Mouse (Mus musculus): Measurements from ENCODE around the gene Nav2. TPM values are rescaled to one million over a fixed set of nuclear protein-coding genes. Genes with fewer than 3 reads are reported as not detected.
A peak's percentile ranks its signal among the peaks of the same experiment; 100 is the strongest.

Gene Nav2
- total and polyA plus RNA-seq, 2 experiments from 2014 or later, result 16.3 to 44.0 TPM

DNA sequence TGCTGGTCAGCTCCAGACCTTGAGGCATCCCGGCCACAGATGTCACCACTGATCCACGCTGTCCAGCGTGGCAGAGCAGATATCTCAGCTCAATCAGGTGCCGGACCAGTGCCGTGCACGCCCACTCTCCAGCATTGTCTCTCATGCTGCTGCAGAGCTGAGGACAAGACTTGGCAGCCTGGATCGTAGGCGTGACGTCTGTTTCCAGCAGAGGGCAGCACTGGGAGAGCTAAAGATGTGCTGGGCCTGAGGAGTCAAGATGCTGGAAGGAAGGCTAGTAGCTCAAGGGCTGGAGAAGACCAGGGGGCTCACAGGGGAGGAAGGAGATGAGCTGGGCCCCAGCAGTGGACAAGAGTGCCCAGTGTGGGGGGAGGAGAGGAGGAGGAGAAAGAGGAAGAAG, 341.5 kb downstream of the Nav2 start:
- Histone ChIP-seq H3K4me3 (ENCODE audit: low read depth, low read length) (peak overlapping the region; percentile 68), H3K4me1 (ENCODE audit: insufficient read depth) (peaks cover 18% of the 10 kb centered on the region), H3K9ac (peak overlapping the region; percentile 46), H3K27me3 (ENCODE audit: insufficient read depth, low read length) (no peaks in the 10 kb centered on the region), H3K9me3 (ENCODE audit: low read length) (no peaks in the 10 kb centered on the region), H3K27ac (ENCODE audit: low read depth, low read length) (no peak overlapping the region), H3K36me3 (ENCODE audit: insufficient read depth) (no peaks in the 10 kb centered on the region), H3K4me2 (ENCODE audit: low read depth) (peak overlapping the region; percentile 87)
- peak; percentile 97 for TF ChIP-seq CTCF (IDR thresholded peaks at IDR 0.05; ENCODE audit: low read depth)
- 5% methylated on average over 9 of the region's 9 CpGs for WGBS
- ATAC-seq (0 out of 2 replicates have a peak, but pooled peaks have one; percentile 4), DNase-seq (peak; percentile 93)

DNA sequence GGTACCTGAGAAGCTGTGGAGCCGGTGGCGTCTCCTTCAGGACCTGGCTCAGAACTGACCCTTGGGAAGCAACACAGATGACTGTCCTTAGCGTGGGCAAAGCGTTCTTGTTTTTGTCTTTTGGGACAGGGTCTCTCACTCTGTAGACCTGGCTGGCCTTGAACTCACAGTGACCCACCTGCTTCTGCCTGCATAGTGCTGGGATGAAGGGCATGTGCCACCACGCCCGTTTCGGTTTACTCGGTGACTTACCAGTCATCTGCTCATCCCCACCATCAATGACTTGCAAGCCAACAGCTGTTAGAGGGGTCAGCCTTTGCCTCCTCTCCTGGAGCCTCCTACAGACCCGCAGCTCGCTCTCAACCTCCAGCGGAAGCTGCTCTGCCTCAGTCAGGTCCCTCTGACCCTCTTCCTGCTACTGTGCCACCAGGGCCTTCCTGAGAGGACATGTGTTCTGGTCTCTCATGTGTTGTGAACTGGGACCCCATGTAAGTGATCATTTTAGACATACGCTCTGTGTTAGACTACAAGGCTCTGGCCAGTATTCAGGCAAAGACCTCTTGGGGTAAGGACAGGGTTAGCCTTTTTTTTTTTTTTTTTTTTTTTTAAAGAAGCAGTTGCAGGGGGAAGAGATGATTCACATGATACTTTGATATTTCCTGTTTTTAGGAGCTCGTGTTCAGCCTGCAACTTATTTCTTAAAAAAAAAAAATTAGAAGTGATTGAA, 342.2 kb downstream of the Nav2 start:
- no peak for TF ChIP-seq CTCF (IDR thresholded peaks at IDR 0.05; ENCODE audit: low read depth)
- WGBS, result 92% methylated on average over 13 of the region's 13 CpGs
- no peaks in the 10 kb centered on the region for H3K27me3 ChIP-seq (ENCODE audit: insufficient read depth, low read length)
- H3K4me2 ChIP-seq (ENCODE audit: low read depth), result peak overlapping the region; percentile 87
- H3K9me3 ChIP-seq (ENCODE audit: low read length), result no peaks in the 10 kb centered on the region
- DNase-seq (no peak), ATAC-seq (no peak)
- H3K4me3 ChIP-seq (ENCODE audit: low read depth, low read length), result 0 out of 2 replicates have a peak overlapping the region, but pooled peaks have one; percentile 68
- H3K4me1 ChIP-seq (ENCODE audit: insufficient read depth), result peaks cover 14% of the 10 kb centered on the region; the same call in 1 of the 2 replicates
- H3K36me3 ChIP-seq (ENCODE audit: insufficient read depth), result 0 out of 2 replicates have a peak, but pooled peaks cover 2% of the 10 kb centered on the region
- H3K9ac ChIP-seq, result no peak overlapping the region; the same call in 1 of the 2 replicates
- H3K27ac ChIP-seq (ENCODE audit: low read depth, low read length), result no peak overlapping the region

DNA sequence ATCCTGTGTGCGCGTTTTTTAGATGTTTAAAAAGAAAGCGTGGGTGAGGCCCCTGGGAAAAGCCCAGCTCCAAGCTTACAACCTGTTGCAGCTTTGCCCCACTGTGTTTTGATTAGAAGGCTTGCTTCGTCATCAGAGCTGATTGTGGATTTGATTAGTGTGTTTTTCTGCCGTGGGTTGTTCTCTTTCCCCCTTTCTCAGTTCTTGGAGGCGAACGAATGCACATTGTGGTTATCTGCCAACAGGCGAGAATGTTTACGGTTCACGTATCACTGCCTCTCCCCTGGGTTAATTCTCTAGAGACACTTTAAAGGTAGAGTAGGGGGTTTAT, 342.8 kb downstream of the Nav2 start:
- Histone ChIP-seq H3K36me3 (ENCODE audit: insufficient read depth) (0 out of 2 replicates have a peak, but pooled peaks cover 3% of the 10 kb centered on the region), H3K4me2 (ENCODE audit: low read depth) (peak overlapping the region; percentile 15; the same call in 1 of the 2 replicates), H3K27ac (ENCODE audit: low read depth, low read length) (no peak overlapping the region), H3K4me3 (ENCODE audit: low read depth, low read length) (no peak overlapping the region), H3K9me3 (ENCODE audit: low read length) (no peaks in the 10 kb centered on the region), H3K9ac (no peak overlapping the region), H3K27me3 (ENCODE audit: insufficient read depth, low read length) (no peaks in the 10 kb centered on the region), H3K4me1 (ENCODE audit: insufficient read depth) (peaks cover 14% of the 10 kb centered on the region; the same call in 1 of the 2 replicates)
- ATAC-seq, result no peak
- TF ChIP-seq CTCF (IDR thresholded peaks at IDR 0.05; ENCODE audit: low read depth), result no peak
- DNase-seq, result no peak
- 55% methylated on average over 10 of the region's 10 CpGs for WGBS

DNA sequence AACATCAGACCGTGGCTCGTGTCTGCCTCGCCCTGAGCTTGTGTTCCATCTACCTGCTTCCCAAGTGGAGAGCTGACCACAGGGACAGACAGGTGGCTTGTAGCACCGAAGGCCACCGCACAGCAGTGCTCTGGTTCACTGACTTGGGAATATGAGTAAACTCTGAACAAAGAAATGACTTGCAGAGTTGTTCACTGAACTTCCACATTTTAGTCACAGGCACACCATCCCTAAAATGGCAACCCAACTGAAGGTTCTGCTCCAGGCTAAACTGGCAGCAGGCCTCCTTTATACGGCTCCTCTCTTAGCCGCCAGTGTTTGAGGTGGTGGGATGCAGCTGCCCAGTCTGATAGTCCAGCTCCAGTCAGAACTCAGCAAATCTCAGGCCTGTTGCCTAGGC, 343.9 kb downstream of the Nav2 start:
- no peaks in the 10 kb centered on the region for H3K27me3 ChIP-seq (ENCODE audit: insufficient read depth, low read length)
- DNase-seq, result no peak
- WGBS, result 89% methylated on average over 7 of the region's 7 CpGs
- no peak for TF ChIP-seq CTCF (IDR thresholded peaks at IDR 0.05; ENCODE audit: low read depth)
- no peak overlapping the region for H3K9ac ChIP-seq
- 0 out of 2 replicates have a peak, but pooled peaks cover 3% of the 10 kb centered on the region for H3K36me3 ChIP-seq (ENCODE audit: insufficient read depth)
- H3K4me3 ChIP-seq (ENCODE audit: low read depth, low read length), result no peak overlapping the region
- ATAC-seq, result no peak
- H3K27ac ChIP-seq (ENCODE audit: low read depth, low read length), result no peak overlapping the region
- peaks cover 14% of the 10 kb centered on the region; the same call in 1 of the 2 replicates for H3K4me1 ChIP-seq (ENCODE audit: insufficient read depth)
- H3K9me3 ChIP-seq (ENCODE audit: low read length), result no peaks in the 10 kb centered on the region
- H3K4me2 ChIP-seq (ENCODE audit: low read depth), result no peak overlapping the region

DNA sequence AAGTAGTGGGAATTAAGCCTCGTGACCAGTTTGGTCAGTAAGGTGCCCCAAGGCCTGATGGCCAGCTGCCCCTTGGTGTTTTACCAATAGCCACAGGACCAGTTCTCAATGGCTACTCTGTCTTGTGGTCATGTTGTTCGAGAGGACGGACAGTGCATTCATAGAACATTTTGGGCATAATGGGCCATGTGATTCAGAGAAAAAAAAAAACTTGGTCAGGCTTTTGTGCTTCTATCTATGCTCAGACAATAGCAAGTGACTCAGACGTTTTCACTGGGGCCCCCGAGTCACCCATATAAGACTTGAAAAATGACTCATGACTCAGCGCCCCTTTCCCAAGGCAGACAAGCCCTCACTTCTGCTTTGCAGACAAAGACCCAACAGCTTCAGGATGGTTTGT, 344.4 kb downstream of the Nav2 start:
- Histone ChIP-seq H3K4me1 (ENCODE audit: insufficient read depth) (peaks cover 12% of the 10 kb centered on the region; the same call in 1 of the 2 replicates), H3K27ac (ENCODE audit: low read depth, low read length) (no peak overlapping the region), H3K4me2 (ENCODE audit: low read depth) (no peak overlapping the region), H3K9ac (no peak overlapping the region), H3K27me3 (ENCODE audit: insufficient read depth, low read length) (no peaks in the 10 kb centered on the region), H3K9me3 (ENCODE audit: low read length) (no peaks in the 10 kb centered on the region), H3K4me3 (ENCODE audit: low read depth, low read length) (no peak overlapping the region), H3K36me3 (ENCODE audit: insufficient read depth) (0 out of 2 replicates have a peak, but pooled peaks cover 3% of the 10 kb centered on the region)
- no peak for TF ChIP-seq CTCF (IDR thresholded peaks at IDR 0.05; ENCODE audit: low read depth)
- ATAC-seq (no peak), DNase-seq (no peak)
- WGBS, result 58% methylated on average over 6 of the region's 6 CpGs

DNA sequence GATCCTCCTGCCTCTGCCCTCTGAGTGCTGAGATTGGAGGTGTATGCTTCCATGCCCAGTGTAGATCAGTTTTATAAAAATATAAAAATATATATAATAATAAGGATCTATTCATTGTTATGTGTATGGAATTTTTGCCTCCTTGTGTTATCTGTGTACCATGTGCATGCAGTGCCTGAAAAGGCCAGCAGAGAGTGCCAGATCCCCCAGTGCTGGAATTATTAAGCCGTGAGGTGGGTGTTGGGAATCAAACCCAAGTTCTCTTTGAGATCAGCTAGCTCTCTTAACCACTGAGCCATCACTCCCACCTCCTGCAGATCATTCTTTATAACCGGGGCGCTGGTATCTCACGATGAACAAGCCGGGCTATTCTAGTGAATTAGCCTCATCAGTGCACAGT, 346.5 kb downstream of the Nav2 start:
- 91% methylated on average over 5 of the region's 5 CpGs for WGBS
- peaks cover 4% of the 10 kb centered on the region; the same call in 1 of the 2 replicates for H3K4me1 ChIP-seq (ENCODE audit: insufficient read depth)
- H3K4me3 ChIP-seq (ENCODE audit: low read depth, low read length), result no peak overlapping the region
- H3K4me2 ChIP-seq (ENCODE audit: low read depth), result no peak overlapping the region
- 0 out of 2 replicates have a peak, but pooled peaks cover 3% of the 10 kb centered on the region for H3K36me3 ChIP-seq (ENCODE audit: insufficient read depth)
- H3K9me3 ChIP-seq (ENCODE audit: low read length), result no peaks in the 10 kb centered on the region
- DNase-seq (no peak), ATAC-seq (no peak)
- H3K27ac ChIP-seq (ENCODE audit: low read depth, low read length), result no peak overlapping the region
- TF ChIP-seq CTCF (IDR thresholded peaks at IDR 0.05; ENCODE audit: low read depth), result peak; percentile 51
- no peak overlapping the region for H3K9ac ChIP-seq
- H3K27me3 ChIP-seq (ENCODE audit: insufficient read depth, low read length), result no peaks in the 10 kb centered on the region

DNA sequence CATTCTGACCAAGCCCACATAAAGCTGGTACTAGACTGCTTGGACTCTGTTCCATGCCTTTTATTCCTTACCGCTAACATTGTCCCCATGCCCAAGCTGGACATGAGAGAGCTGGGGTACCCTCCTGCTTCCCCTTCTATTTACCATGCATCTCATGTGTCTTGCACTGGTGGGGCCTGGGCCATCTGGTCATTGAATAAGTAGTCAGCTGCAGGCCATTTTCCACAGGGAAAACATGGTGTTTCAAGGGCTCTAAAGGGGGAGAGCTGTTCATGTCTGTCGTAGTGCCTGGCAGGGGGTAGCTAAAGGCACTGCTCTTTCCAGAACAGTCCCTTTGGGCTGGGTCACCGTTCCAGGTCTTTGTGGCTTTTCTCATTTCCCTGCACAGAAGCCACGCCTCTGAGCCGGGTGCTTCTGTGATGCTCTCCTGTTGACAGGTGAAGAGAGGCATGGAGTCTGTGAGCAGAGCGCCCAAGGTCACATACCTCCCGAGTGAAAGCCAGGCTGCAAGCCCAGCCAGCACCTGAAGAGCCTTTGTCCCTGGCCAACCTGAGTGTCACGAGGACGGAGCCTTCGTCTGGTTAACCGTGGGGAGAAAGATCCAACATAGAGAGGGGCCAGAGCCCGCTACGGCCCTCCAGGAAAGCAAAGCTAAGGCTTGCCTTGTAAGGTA, 348.9 kb downstream of the Nav2 start:
- no peak overlapping the region for H3K4me2 ChIP-seq (ENCODE audit: low read depth)
- H3K4me1 ChIP-seq (ENCODE audit: insufficient read depth), result peaks cover 5% of the 10 kb centered on the region; the same call in 1 of the 2 replicates
- H3K27me3 ChIP-seq (ENCODE audit: insufficient read depth, low read length), result no peaks in the 10 kb centered on the region
- ATAC-seq, result no peak
- DNase-seq, result no peak
- no peak overlapping the region for H3K4me3 ChIP-seq (ENCODE audit: low read depth, low read length)
- no peaks in the 10 kb centered on the region for H3K9me3 ChIP-seq (ENCODE audit: low read length)
- H3K36me3 ChIP-seq (ENCODE audit: insufficient read depth), result 0 out of 2 replicates have a peak, but pooled peaks cover 3% of the 10 kb centered on the region
- no peak for TF ChIP-seq CTCF (IDR thresholded peaks at IDR 0.05; ENCODE audit: low read depth)
- 78% methylated on average over 13 of the region's 13 CpGs for WGBS
- no peak overlapping the region for H3K9ac ChIP-seq
- H3K27ac ChIP-seq (ENCODE audit: low read depth, low read length), result no peak overlapping the region
